ENCODE assay signal across 8 mouse cellular contexts in the genomic region with DNA sequence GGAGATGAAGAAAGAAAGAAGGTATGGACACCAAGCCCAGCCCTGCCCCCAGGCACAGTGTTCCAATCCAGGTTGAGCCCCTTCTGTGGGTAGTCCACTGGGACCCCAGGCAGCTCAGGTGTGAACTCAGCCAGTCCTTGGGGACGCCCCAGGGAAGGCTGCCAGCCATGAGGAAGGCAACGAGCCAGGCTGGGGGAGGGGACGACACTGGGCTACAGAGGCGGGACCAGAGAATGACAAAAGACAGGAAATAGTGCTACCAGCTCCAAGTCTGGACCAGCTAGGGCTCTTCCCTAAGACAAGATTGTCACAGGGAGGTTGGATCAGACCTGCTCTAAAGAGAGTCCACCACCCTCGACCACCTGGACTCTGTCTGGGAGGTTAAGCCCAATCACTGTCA. TPM values are rescaled to one million over a fixed set of nuclear protein-coding genes. Genes with fewer than 3 reads are reported as not detected.
A peak's percentile ranks its signal among the peaks of the same experiment; 100 is the strongest.
DNase-seq lines count a peak whose midpoint lies in the region; ATAC-seq and TF ChIP-seq lines count a peak whose summit lies in the region.

No protein-coding gene starts in this region.

- DNase-seq in retina, postnatal 1 day = peak; percentile 48
- DNase-seq in retina, embryonic 14.5 days (ENCODE audit: low spot score) = no peak
- peak; percentile 82 to 87 for DNase-seq in cerebellum, adult 2 months
- no peak for DNase-seq in liver, embryonic 13.5 days
- peak; percentile 73 to 80 for DNase-seq in urinary bladder, postnatal 4 days (ENCODE audit: low spot score in 2 of 2)

- peak; percentile 12 for ATAC-seq in granulocyte monocyte progenitor cell, adult 5-6 weeks (replicated peaks; ENCODE audit: poor library complexity, severe bottlenecking)
- peak; percentile 9 for ATAC-seq in intestine, embryonic 16.5 days
- peak; percentile 24; the same call in 1 of the 2 replicates for ATAC-seq in liver, embryonic 13.5 days (ENCODE audit: low read depth)

- peaks cover 78% of the 10 kb centered on the region for H3K79me2 ChIP-seq in myocyte (ENCODE audit: control insufficient read depth, insufficient read depth)

- H3K27me3 ChIP-seq in cerebellum, adult 2 months (ENCODE audit: control insufficient read depth, insufficient read depth, low read length) = no peaks in the 10 kb centered on the region
- no peaks in the 10 kb centered on the region for H3K27me3 ChIP-seq in intestine, embryonic 16.5 days (replicated peaks; ENCODE audit: control insufficient read depth, insufficient read depth, low read length)
- H3K27me3 ChIP-seq in liver, embryonic 13.5 days = peaks cover 88% of the 10 kb centered on the region
- no peaks in the 10 kb centered on the region for H3K27me3 ChIP-seq in myocyte (ENCODE audit: control insufficient read depth, insufficient read depth, insufficient read length)

- peak overlapping the region; percentile 57 for H3K9ac ChIP-seq in intestine, embryonic 16.5 days (ENCODE audit: low read depth, low read length)
- H3K9ac ChIP-seq in liver, embryonic 13.5 days = no peak overlapping the region

- H3K4me2 ChIP-seq in intestine, embryonic 16.5 days (ENCODE audit: low read depth, low read length) = peak overlapping the region; percentile 80
- H3K4me2 ChIP-seq in liver, embryonic 13.5 days = peak overlapping the region; percentile 69
- peak overlapping the region; percentile 96 for H3K4me2 ChIP-seq in myocyte (ENCODE audit: low read depth)

- peaks cover 41% of the 10 kb centered on the region for H3K4me1 ChIP-seq in cerebellum, adult 2 months (ENCODE audit: control insufficient read depth, insufficient read depth, low read length)
- peaks cover 75% of the 10 kb centered on the region for H3K4me1 ChIP-seq in intestine, embryonic 16.5 days (ENCODE audit: control insufficient read depth, insufficient read depth, low read length)
- peaks cover 93% of the 10 kb centered on the region for H3K4me1 ChIP-seq in liver, embryonic 13.5 days (replicated peaks)

- no peak for TF ChIP-seq POLR2A in cerebellum, adult 2 months (IDR thresholded peaks at IDR 0.05; ENCODE audit: borderline replicate concordance, insufficient read depth, low read length)
- no peak for TF ChIP-seq POLR2A in myocyte (IDR thresholded peaks at IDR 0.05; ENCODE audit: insufficient read length, low read depth)

- WGBS in cerebellum, adult 2 months = 2% methylated on average over 5 of the region's 5 CpGs
- WGBS in intestine, embryonic 16.5 days = 12% methylated on average over 5 of the region's 5 CpGs
- 4% methylated on average over 5 of the region's 5 CpGs for WGBS in liver, embryonic 13.5 days (ENCODE audit: insufficient replicate concordance)

- no peak overlapping the region for H3K4me3 ChIP-seq in cerebellum, adult 2 months (replicated peaks; ENCODE audit: insufficient read depth, low read depth, low read length)
- H3K4me3 ChIP-seq in intestine, embryonic 16.5 days (ENCODE audit: low read length) = peak overlapping the region; percentile 10; the same call in 1 of the 2 replicates
- no peak overlapping the region for H3K4me3 ChIP-seq in liver, embryonic 13.5 days (replicated peaks)
- H3K4me3 ChIP-seq in myocyte = peak overlapping the region; percentile 65

- H3K27ac ChIP-seq in cerebellum, adult 2 months (ENCODE audit: insufficient read depth, low read length) = peak overlapping the region; percentile 92
- H3K27ac ChIP-seq in intestine, embryonic 16.5 days (ENCODE audit: low read length) = peak overlapping the region; percentile 93
- peak overlapping the region; percentile 85 for H3K27ac ChIP-seq in liver, embryonic 13.5 days

- TF ChIP-seq CTCF in cerebellum, adult 2 months (IDR thresholded peaks at IDR 0.05; ENCODE audit: borderline replicate concordance, insufficient read depth, low read depth, low read length) = no peak

- no peaks in the 10 kb centered on the region for H3K9me3 ChIP-seq in intestine, embryonic 16.5 days (ENCODE audit: control insufficient read depth, low read length)
- H3K9me3 ChIP-seq in liver, embryonic 13.5 days (replicated peaks) = no peaks in the 10 kb centered on the region

- no peak overlapping the region for H3ac ChIP-seq in myocyte (ENCODE audit: control insufficient read depth, insufficient read length)

- no peaks in the 10 kb centered on the region for H3K36me3 ChIP-seq in intestine, embryonic 16.5 days (ENCODE audit: control insufficient read depth, insufficient read depth, low read length)
- no peaks in the 10 kb centered on the region for H3K36me3 ChIP-seq in liver, embryonic 13.5 days
- no peaks in the 10 kb centered on the region for H3K36me3 ChIP-seq in myocyte (ENCODE audit: control insufficient read depth, insufficient read depth)

TF ChIP-seq in myocyte, 11 proteins besides CTCF, POLR2A, EP300 and RAD21:
- TF ChIP-seq MYOD1 (IDR thresholded peaks at IDR 0.05; ENCODE audit: control insufficient read depth in 1 of 3, insufficient read length in 2 of 3, low read depth in 2 of 3) (no peak), E2F4 (IDR thresholded peaks at IDR 0.05; ENCODE audit: insufficient read depth) (no peak), CEBPB (IDR thresholded peaks at IDR 0.05; ENCODE audit: insufficient read depth, poor library complexity, severe bottlenecking) (no peak), TCF12 (IDR thresholded peaks at IDR 0.05; ENCODE audit: insufficient read depth, poor library complexity, severe bottlenecking) (no peak), USF1 (IDR thresholded peaks at IDR 0.05; ENCODE audit: low read depth) (no peak), POLR2AphosphoS2 (IDR thresholded peaks at IDR 0.05; ENCODE audit: insufficient read length, low read depth) (no peak), REST (IDR thresholded peaks at IDR 0.05; ENCODE audit: insufficient read depth, insufficient read length) (no peak), TCF3 (IDR thresholded peaks at IDR 0.05; ENCODE audit: insufficient read length, low read depth) (no peak)

RNA-seq across cellular contexts. Expression of a gene that starts 3.5 kb away (rescaled TPM):
- 127 and 141 TPM in 2 replicates for polyA plus RNA-seq in cerebellum, adult 2 months (2012; rRNA removed)
- total RNA-seq in granulocyte monocyte progenitor cell, adult 5-6 weeks (2014; fragmentation: Nextera tagmentation) = 19.1 and 23.4 TPM in 2 replicates
- total RNA-seq in granulocyte monocyte progenitor cell, adult 5-6 weeks (2017) = 11.0 and 14.7 TPM in 2 replicates
- polyA plus RNA-seq in intestine, embryonic 16.5 days (2015; fragmentation: Nextera tagmentation; extraction: Ambion mirVana) = 98.5 and 104 TPM in 2 replicates
- 20.2 and 21.2 TPM in 2 replicates for polyA plus RNA-seq in liver, embryonic 13.5 days (2015; fragmentation: Nextera tagmentation; extraction: Ambion mirVana)
- 278 TPM for polyA plus RNA-seq in myocyte (2012; fragmentation: generic; extraction: Trizol)

RNA-seq across cellular contexts. Expression of a gene that starts 19.2 kb away (rescaled TPM):
- polyA plus RNA-seq in cerebellum, adult 2 months (2012; rRNA removed) = 156 and 165 TPM in 2 replicates
- 4.3 and 6.1 TPM in 2 replicates for total RNA-seq in granulocyte monocyte progenitor cell, adult 5-6 weeks (2014; fragmentation: Nextera tagmentation)
- 2.5 and 4.7 TPM in 2 replicates for total RNA-seq in granulocyte monocyte progenitor cell, adult 5-6 weeks (2017)
- polyA plus RNA-seq in intestine, embryonic 16.5 days (2015; fragmentation: Nextera tagmentation; extraction: Ambion mirVana) = 10.9 and 13.0 TPM in 2 replicates
- 3.0 and 3.2 TPM in 2 replicates for polyA plus RNA-seq in liver, embryonic 13.5 days (2015; fragmentation: Nextera tagmentation; extraction: Ambion mirVana)
- 6.6 TPM for polyA plus RNA-seq in myocyte (2012; fragmentation: generic; extraction: Trizol)

RNA-seq across cellular contexts. Expression of a gene that starts 27.7 kb away (rescaled TPM):
- polyA plus RNA-seq in cerebellum, adult 2 months (2012; rRNA removed) = 58.1 and 64.1 TPM in 2 replicates
- total RNA-seq in granulocyte monocyte progenitor cell, adult 5-6 weeks (2014; fragmentation: Nextera tagmentation) = not detected in 2 replicates
- not detected in 2 replicates for total RNA-seq in granulocyte monocyte progenitor cell, adult 5-6 weeks (2017)
- 4.7 and 5.0 TPM in 2 replicates for polyA plus RNA-seq in intestine, embryonic 16.5 days (2015; fragmentation: Nextera tagmentation; extraction: Ambion mirVana)
- 0.76 and 0.78 TPM in 2 replicates for polyA plus RNA-seq in liver, embryonic 13.5 days (2015; fragmentation: Nextera tagmentation; extraction: Ambion mirVana)
- 9.1 TPM for polyA plus RNA-seq in myocyte (2012; fragmentation: generic; extraction: Trizol)

RNA-seq across cellular contexts. Expression of a gene that starts 34.2 kb away (rescaled TPM):
- 240 and 262 TPM in 2 replicates for polyA plus RNA-seq in cerebellum, adult 2 months (2012; rRNA removed)
- total RNA-seq in granulocyte monocyte progenitor cell, adult 5-6 weeks (2014; fragmentation: Nextera tagmentation) = 9.2 and 10.5 TPM in 2 replicates
- 5.8 and 6.4 TPM in 2 replicates for total RNA-seq in granulocyte monocyte progenitor cell, adult 5-6 weeks (2017)
- polyA plus RNA-seq in intestine, embryonic 16.5 days (2015; fragmentation: Nextera tagmentation; extraction: Ambion mirVana) = 18.0 and 20.1 TPM in 2 replicates
- polyA plus RNA-seq in liver, embryonic 13.5 days (2015; fragmentation: Nextera tagmentation; extraction: Ambion mirVana) = 16.2 and 17.1 TPM in 2 replicates
- 43.6 TPM for polyA plus RNA-seq in myocyte (2012; fragmentation: generic; extraction: Trizol)

RNA-seq across cellular contexts. Expression of a gene that starts 36.6 kb away (rescaled TPM):
- 112 and 128 TPM in 2 replicates for polyA plus RNA-seq in cerebellum, adult 2 months (2012; rRNA removed)
- total RNA-seq in granulocyte monocyte progenitor cell, adult 5-6 weeks (2014; fragmentation: Nextera tagmentation) = not detected in 2 replicates
- 0.93 TPM in 1 of 2 replicates, not detected in the other for total RNA-seq in granulocyte monocyte progenitor cell, adult 5-6 weeks (2017)
- 2.7 and 3.1 TPM in 2 replicates for polyA plus RNA-seq in intestine, embryonic 16.5 days (2015; fragmentation: Nextera tagmentation; extraction: Ambion mirVana)
- polyA plus RNA-seq in liver, embryonic 13.5 days (2015; fragmentation: Nextera tagmentation; extraction: Ambion mirVana) = 1.5 and 1.7 TPM in 2 replicates
- polyA plus RNA-seq in myocyte (2012; fragmentation: generic; extraction: Trizol) = 35.0 TPM

Comparison
In these comparisons a context has a peak if more than half of its experiments do, and no peak if none do; other contexts are left out.
1. DNase-seq: peak in retina, postnatal 1 day (single experiment), cerebellum, adult 2 months (2 of 2) and urinary bladder, postnatal 4 days (2 of 2); none in retina, embryonic 14.5 days (single experiment) and liver, embryonic 13.5 days (single experiment).
2. H3K4me3 ChIP-seq: peak in intestine, embryonic 16.5 days (single experiment) and myocyte (single experiment); none in cerebellum, adult 2 months (single experiment) and liver, embryonic 13.5 days (single experiment).
3. RNA of a gene that starts 19.2 kb away (polyA plus RNA-seq): 156 to 165 TPM in cerebellum, adult 2 months; 10.9 to 13.0 TPM in intestine, embryonic 16.5 days, 6.6 TPM in myocyte (single experiment) and 3.0 to 3.2 TPM in liver, embryonic 13.5 days; every median in the first group is over 10 times any median in the second.
4. Peak in every context shown above with its lines, with median percentiles within 50 percentile points of each other: H3K27ac ChIP-seq, ATAC-seq and H3K4me2 ChIP-seq.